Mouse (Mus musculus): ENCODE results near the gene Gm17571.

- TF ChIP-seq CTCF (IDR thresholded peaks at IDR 0.05) (no peak), POLR2A (IDR thresholded peaks at IDR 0.05; ENCODE audit: insufficient read depth, low read depth, low read length) (no peak), EP300 (IDR thresholded peaks at IDR 0.05; ENCODE audit: insufficient read depth, low read depth, low read length) (no peak)
These were observed 45.5 kb upstream of the Gm17571 start for GRCm38 (mm10) chr9:13491854-13492620.
